Mouse (Mus musculus): ENCODE data around the gene Iqcf4. TPM values are rescaled to one million over a fixed set of nuclear protein-coding genes. Genes with fewer than 3 reads are reported as not detected.
"Not testable (repeated sequence)": the region's sequence is repeated elsewhere in the genome, so short reads cannot be mapped to it uniquely, and the experiment has no call there.

Iqcf4 gene
- not detected for total RNA-seq (2021)
- long read RNA-seq, experiment 1: 0 reads
- long read RNA-seq, experiment 2: 0 reads

GRCm38 (mm10) chr9:106570896-106571295, at the start of gene Iqcf4:
Iqcf4 (minus strand) TSS chr9:106570996.
- no peak for DNase-seq

GRCm38 (mm10) chr9:106617496-106617895, 46.7 kb upstream of the Iqcf4 start:
- DNase-seq: no peak

- no peak for DNase-seq
Observed at GRCm38 (mm10) chr9:106616306-106616705, 45.5 kb upstream of the Iqcf4 start.

DNA sequence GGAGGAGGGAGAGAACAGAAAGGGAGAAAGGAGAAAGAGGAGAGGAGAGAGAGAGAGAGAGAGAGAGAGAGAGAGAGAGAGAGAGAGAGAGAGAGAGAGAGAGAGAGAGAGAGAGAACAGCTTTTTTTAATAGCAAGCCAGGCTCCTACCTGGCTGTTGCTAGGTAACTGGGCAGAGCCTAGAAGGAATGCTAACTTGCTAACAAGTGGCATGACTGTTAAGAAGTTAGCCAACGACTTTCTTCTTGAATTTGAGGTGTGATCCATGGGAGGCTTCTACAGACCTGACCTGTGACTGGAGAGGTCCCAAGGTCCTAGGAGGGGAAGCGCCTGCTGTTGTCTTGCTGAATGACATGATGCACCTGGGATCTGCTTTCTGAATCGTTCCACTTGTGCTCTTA, 43.8 kb upstream of the Iqcf4 start:
- no peak for DNase-seq

DNA sequence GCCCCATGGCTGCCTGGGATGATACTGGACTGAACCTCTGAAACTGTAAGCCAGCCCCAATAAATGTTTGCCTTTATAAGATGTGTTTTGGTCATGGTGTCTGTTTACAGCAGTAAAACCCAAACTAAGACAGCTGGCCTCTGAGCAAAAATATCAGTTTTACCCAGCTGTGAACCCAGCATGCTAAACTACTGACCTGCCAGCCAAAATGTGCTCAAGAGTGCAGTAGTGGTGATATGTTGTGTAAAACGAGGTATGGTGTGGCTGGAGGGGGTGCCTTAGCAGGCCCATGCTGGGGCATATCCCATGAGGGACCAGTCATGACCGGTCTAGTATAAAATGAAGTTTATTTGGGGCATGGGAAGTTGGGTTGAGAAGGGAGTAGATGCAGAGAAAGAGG, 43.2 kb upstream of the Iqcf4 start:
- no peak for DNase-seq

DNA sequence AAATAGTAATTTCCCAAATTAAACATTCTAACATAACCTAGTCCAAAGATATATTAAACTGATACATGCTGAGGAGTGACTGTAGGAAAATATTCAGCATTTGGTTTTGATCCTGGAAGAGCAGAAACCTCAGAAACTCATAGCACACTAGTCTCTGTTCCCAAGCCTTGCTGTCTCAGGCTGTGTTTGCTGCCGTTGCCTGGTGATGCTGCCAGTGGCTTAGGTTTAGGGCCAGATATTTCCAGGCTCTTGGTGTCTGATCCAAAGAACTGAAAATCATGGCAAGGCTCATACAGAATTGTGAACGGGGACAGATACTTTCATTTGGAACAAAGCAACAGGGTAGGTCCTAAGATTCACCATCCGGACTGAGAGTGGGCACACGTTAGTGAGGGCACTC, 39.9 kb upstream of the Iqcf4 start:
- DNase-seq: no peak

GRCm38 (mm10) chr9:106600546-106600945, 29.8 kb upstream of the Iqcf4 start:
- peak; percentile 70 for DNase-seq

DNA sequence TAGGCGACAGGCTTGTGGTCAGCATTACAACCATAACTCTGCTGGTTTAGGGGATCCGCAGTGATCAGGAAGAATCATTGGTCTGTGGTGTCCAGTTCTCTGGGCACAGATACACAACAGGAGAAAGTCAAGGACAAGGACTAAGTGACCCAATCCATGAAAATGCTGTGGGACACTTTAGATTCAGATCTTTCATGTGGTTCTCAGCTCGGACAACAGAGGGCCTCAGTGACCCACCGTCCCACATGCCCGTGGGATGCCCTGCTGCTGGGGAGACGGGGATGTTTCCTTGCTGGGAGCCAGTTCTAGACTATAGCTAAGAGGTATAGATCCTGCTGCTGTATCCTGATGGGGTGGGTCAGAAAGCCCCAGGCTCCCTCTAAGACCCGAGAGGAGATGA, 27.7 kb upstream of the Iqcf4 start:
- peak; percentile 32 for DNase-seq

DNA sequence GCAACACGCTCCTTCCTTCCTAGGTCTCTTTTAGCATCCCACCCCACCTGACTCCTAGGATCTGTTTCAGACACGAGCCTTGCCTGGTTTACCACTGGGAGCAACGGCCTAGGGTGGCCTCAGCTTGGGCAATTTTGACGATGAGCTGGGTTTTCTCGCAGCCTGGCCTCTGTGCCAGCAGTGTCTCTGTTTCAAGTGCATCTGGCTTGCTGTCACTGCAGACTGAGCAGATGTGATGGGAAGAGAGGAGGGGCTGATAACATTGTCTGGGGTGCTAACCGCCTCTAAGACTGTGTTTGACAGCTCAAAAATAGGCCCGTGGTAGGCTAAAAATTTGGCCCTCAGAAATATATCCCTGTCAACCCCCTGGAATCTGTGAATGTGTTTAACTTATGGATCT, 25.0 kb upstream of the Iqcf4 start:
- no peak for DNase-seq

DNA sequence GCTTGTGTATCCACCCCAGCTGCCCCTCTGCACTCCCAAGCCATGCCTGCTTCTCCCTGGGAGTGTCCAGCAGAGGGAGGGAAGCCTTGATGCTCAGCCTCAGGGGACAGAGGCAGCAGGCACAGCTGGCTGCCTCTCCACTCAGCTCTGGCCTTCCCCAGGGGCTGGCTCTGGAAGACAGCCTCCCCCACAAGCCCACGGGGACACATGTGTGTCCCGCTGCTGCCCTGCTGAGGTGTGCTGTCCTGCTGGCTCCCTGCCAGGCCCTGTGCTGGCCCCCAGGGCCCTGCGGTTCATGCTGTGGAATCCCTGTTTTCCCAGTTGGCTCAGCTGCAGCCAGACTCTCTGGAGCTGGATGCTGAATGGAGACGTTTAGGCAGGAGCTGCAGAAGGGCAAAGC, 24.6 kb upstream of the Iqcf4 start:
- DNase-seq: not testable (repeated sequence)

DNA sequence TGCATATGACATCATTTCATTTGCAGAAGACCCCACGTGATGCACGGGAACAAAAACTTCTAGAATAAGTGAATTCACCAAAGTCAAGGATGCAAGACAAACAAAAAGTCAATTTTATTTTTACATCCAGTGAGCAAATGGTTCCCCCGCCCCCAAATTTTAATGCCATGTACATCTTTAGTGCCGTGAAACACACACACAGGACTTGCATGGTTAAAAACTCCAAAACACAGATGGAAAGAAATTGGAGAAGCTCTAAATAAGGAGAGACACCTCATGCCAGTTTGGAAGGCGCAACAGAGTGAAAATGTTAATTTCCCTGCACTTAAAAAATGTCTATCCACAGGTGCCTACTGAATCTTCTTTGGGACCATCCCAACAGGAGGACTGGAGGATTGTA, 21.4 kb upstream of the Iqcf4 start:
- DNase-seq: no peak

DNA sequence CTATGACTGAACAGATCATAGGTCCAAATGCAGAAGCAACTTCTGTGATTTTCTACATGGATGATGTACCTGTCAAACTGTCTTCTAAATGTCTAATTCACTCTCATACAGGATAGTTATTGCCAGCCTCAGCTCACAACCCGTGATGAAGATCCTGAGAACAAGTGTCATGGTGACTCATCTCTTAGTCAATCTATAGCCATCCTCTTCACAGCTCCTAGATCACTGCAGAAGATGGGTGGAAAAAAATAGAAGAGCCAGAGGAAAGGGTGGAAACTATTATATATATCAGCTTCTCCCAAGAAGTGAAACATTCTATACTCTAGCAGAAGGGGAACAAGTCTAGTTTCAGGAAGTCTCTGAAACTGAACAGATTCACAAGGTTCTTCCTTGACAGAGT, 11.8 kb upstream of the Iqcf4 start:
- no peak for DNase-seq

GRCm38 (mm10) chr9:106580016-106580415, 9.2 kb upstream of the Iqcf4 start:
- DNase-seq: no peak

- no peak for DNase-seq
Observed at GRCm38 (mm10) chr9:106576112-106576511, 5.3 kb upstream of the Iqcf4 start.

DNA sequence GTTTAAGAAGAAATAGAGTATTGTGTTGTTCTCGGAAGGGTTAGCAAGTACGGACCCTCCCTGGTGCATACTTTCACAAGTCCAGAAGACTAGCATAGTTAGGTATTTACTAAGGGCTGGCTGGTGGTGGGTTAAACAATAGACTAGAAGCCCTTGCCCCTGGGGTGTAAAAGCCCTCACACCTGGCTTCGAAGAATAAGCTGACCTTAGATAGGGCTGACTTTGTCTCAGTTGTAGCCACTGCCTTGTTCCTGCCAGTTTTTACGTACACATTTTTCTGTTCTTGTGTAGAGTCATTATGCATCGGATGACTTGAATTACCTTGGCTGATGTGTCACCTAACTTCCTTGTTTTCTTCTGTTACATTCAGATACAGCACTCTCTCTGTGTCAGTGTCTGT, 2.6 kb upstream of the Iqcf4 start:
- DNase-seq: no peak

DNA sequence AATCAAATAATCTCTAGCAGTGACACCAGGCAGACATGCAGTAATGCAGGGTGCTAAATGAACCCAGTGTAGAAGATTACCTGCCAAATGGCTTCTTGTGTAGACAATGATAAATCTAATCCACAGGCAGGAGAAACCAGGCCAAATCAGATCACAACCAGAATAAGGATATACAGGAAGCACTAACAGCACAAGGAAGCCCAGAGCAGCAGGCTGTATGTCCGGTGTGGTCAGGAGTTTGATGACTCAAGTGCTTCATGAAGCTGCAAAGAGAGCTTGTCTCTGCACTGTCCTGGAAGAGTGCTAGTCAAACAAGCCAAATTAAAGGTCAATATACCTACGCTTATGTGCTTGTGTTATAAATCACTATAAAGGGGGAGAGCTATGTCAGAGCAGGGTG, 1.4 kb upstream of the Iqcf4 start:
- DNase-seq: no peak

- peak; percentile 8 for DNase-seq
Observed at GRCm38 (mm10) chr9:106566437-106566836, 4.4 kb downstream of the Iqcf4 start.

DNA sequence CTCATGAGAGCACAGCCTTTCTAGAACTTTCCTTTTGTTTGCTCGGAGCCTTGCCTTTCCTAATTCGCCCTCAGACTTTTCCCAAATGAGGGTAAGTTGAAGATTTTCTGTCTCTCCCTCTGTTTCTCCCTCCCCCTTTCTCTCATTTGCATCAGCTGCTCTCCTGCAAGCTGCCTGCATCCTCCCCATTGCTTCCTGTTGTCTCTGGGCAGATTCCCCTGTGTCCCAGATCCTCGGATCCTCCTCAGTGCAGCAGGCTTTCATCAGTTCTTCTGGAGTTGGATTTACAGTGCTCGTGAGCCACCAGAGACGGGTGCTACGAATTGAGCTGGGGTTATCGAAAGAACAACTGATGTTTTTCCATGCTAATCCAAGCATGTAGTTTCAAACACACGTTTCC, 6.8 kb downstream of the Iqcf4 start:
- DNase-seq: no peak

GRCm38 (mm10) chr9:106562291-106562690, 8.5 kb downstream of the Iqcf4 start:
- no peak for DNase-seq

DNA sequence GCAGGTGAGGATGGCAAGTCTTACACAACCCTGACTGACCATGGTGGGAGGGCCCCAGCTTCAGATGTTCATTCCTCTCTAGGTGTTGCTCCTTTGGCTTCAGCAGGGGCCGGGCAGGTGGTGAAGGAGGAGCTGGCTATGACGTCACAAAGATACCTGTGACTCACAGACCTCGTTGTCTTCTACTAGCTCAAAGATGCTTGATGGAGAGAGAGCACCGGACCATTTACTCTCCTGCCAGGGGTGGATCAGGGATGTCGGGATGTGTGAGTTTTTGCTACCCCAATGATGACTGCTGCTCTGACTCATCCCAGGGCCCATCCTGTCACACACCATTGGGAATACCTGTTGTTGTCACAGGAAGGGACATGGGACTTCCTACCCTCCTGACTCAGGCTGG, 9.3 kb downstream of the Iqcf4 start, which contains the start of gene Iqcf3:
Gene Iqcf3 (minus strand): TSS at position 101 of the 400 bp plus-strand sequence.
- DNase-seq: no peak

DNA sequence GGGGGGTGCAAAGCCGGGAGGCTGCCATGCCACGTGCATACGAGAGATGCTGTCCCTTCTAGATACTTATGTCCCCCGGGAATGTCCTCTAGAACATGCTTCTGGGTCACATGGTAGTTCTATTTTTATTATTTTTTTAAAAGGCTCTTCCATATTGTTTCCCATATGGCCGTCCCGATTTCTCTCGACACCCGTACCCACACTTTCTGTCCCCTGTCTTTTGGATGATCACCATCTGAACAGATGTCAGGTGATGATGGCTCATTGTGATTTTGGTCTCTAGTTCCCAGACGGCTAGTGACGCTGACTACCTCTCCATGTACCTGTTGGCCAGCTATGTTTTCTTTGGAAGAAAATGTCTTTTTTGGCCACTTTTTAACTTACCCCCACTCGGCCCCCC, 35.8 kb downstream of the Iqcf4 start:
- DNase-seq: no peak

GRCm38 (mm10) chr9:106534296-106534695, 36.5 kb downstream of the Iqcf4 start:
- no peak for DNase-seq

DNA sequence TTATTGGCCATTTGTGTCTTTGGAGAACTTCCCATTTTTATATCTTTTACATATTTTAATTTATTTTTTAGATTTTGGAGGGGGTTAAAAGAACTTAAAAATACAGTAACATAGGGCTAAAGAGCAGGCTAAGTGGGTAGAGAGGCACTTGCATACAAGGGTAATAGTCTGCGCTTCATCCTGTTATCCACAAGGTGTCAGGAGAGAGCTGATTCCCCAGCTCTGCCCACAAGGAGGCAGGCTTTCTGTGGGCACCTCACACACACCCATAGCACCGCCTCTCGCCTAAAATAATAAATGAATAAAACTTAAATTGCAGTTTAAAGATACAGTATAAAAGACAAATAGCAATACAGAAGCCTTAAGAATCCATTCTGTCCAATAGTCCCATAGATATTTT, 39.0 kb downstream of the Iqcf4 start:
- peak; percentile 13 for DNase-seq

DNA sequence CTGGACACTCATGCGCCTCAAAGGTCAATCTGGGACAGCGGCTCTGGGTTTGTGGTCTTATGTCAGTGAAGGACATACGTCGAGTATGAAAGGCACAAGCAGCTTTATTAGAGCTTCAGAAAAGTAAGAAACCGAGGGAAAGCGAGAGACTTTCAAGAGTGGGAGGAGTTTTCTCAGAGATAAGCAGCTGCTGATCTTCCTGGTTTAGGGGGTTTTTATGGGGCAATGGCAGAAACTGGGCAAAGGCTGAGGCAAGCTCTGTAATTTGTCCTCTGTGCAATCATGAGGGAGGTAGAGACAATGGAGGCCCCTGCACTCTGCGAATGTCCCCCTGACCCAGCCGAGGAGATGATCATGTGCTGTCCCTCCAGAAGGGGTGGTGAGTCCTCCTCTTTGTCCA, 50.9 kb downstream of the Iqcf4 start:
- no peak for DNase-seq

GRCm38 (mm10) chr9:106519433-106519832, 51.4 kb downstream of the Iqcf4 start:
- no peak for DNase-seq

Measured in adrenal gland, postnatal 10 days (tissue).